Mouse (Mus musculus): ENCODE measurements around the gene Kcnq1.

- no peak for TF ChIP-seq CTCF (IDR thresholded peaks at IDR 0.05; ENCODE audit: control insufficient read depth, insufficient read depth, insufficient read length)
- no peak for TF ChIP-seq USF1 (IDR thresholded peaks at IDR 0.05; ENCODE audit: low read depth)
- no peak for TF ChIP-seq FOSL1 (IDR thresholded peaks at IDR 0.05; ENCODE audit: insufficient read depth, low read length, poor library complexity, severe bottlenecking)
- TF ChIP-seq MAX (IDR thresholded peaks at IDR 0.05): no peak
These were observed 24.1 kb upstream of the Kcnq1 start for GRCm38 (mm10) chr7:143082024-143082423.

All from C2C12 (cell line).